Mouse (Mus musculus) liver, embryonic 12.5 days (tissue): ENCODE measurements around the gene Rps15. TPM values are rescaled to one million over a fixed set of nuclear protein-coding genes. Genes with fewer than 3 reads are reported as not detected.
A peak's percentile ranks its signal among the peaks of the same experiment; 100 is the strongest.

ENCODE experiments used
- ATAC-seq: fragments of 200-750 bp; cut with Nextera tagmentation; 2 replicates; pipeline ENCODE4 v1.8.0; 2017; ENCODE audit warnings: moderate number of reproducible peaks, mild to moderate bottlenecking, moderate library complexity
- H3K27ac ChIP-seq: fragments of 300-500 bp; sonication (generic); 2 replicates; pipeline ENCODE4 v1.5.1; 2016; ENCODE audit warnings: mild to moderate bottlenecking
- H3K27me3 ChIP-seq: fragments of 300-500 bp; sonication (generic); replicated peaks from 2 replicates; pipeline ENCODE4 v1.6.1; 2016; ENCODE audit warnings: mild to moderate bottlenecking, moderate library complexity
- H3K36me3 ChIP-seq: fragments of 300-500 bp; sonication (generic); 2 replicates; pipeline ENCODE4 v1.6.1; 2016; ENCODE audit warnings: mild to moderate bottlenecking, moderate library complexity
- H3K4me1 ChIP-seq: fragments of 300-500 bp; sonication (generic); 2 replicates; pipeline ENCODE4 v1.6.1; 2016
- H3K4me2 ChIP-seq: fragments of 300-500 bp; sonication (generic); 2 replicates; pipeline ENCODE4 v1.6.1; 2016; ENCODE audit warnings: mild to moderate bottlenecking, moderate library complexity
- H3K4me3 ChIP-seq: fragments of 300-500 bp; sonication (generic); 2 replicates; pipeline ENCODE4 v1.5.1; 2016; ENCODE audit warnings: mild to moderate bottlenecking, moderate library complexity
- H3K9ac ChIP-seq: fragments of 300-500 bp; sonication (generic); 2 replicates; pipeline ENCODE4 v1.6.1; 2016; ENCODE audit warnings: mild to moderate bottlenecking, moderate library complexity
- H3K9me3 ChIP-seq: fragments of 300-500 bp; sonication (generic); replicated peaks from 2 replicates; pipeline ENCODE4 v1.6.1; 2016; ENCODE audit warnings: mild to moderate bottlenecking, moderate library complexity
- WGBS: fragments of 180-500 bp; shearing (Covaris S2); methylation state at CpG from one replicate; pipeline ENCODE4 v1.1.7; 2016; ENCODE audit not compliant: insufficient replicate concordance; 5-methylcytosine and 5-hydroxymethylcytosine counted together
- polyA plus RNA-seq: library from polyadenylated mRNA; unstranded; fragments of >200 nt; fragmentation: Nextera tagmentation; extraction: Ambion mirVana; gene quantifications from 2 replicates; pipeline ENCODE4 v1.2.1, GENCODE M21; 2016

Rps15 gene
- polyA plus RNA-seq, 1 experiment from 2014 or later = 920 TPM

DNA sequence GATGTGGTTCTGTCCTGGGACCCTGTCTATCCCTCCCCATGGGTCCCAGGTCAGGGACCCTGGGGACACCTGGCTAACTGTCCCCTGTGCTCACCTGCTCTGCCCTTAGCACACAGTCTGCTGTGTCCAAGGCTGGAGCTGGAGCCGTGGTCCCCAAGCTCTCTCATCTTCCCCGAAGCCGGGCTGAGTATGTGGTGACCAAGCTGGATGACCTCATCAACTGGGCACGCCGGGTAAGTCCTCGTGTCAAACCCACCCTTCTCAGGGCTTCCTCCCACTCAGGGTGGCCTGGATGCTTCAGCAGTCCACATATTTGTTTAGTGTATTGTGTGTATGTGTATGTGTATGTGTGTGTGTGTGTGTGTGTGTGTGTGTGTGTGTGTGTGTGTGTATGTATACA lies 38.7 kb upstream of the Rps15 start:
- Histone ChIP-seq H3K36me3 (peaks cover 72% of the 10 kb centered on the region), H3K4me3 (no peak overlapping the region), H3K4me1 (peaks cover 34% of the 10 kb centered on the region), H3K4me2 (no peak overlapping the region), H3K27me3 (no peaks in the 10 kb centered on the region), H3K9ac (no peak overlapping the region), H3K27ac (no peak overlapping the region; the same call in 1 of the 2 replicates), H3K9me3 (no peaks in the 10 kb centered on the region)
- 81% methylated on average over 6 of the region's 6 CpGs for WGBS
- no peak for ATAC-seq

DNA sequence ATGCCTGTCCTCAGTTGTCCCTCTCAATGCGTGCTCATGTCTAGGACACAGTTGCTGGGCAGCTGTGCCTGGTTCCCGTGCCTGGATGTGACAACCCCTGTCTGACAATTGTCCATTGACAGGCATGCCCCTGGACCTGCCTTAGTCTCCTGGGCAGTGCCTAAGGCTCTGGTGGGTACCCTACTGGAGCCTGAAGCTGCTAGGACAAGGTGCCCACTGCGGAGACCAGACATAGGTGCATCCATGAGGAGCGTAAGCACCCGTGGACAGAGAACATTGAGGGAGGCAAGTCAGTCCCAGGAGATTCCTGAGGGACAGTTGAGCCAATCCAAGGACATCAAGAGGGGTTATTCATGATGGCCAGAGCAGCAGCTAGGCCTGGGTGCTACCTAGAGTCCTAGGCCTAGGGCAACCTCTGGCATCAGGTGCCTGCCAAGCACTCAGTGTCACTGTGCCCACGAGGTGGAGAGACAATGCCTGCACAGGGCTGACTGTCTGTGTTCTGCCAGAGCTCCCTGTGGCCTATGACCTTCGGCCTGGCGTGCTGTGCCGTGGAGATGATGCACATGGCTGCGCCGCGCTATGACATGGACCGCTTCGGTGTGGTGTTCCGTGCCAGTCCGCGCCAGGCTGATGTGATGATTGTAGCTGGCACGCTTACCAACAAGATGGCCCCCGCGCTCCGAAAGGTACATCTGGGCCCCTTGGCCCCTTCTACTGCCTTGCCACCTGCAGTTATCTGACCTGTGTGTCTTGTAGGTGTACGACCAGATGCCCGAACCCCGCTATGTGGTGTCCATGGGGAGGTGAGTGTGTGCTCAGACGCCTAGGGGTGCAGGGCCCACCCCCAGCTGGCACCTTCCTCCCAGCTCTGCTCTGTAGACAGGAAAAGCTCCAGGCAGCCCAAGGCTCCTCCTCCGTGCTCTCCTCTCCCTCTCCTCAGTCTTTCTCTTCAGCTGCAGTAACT lies 37.6 kb upstream of the Rps15 start:
- Histone ChIP-seq H3K27me3 (no peaks in the 10 kb centered on the region), H3K36me3 (peaks cover 82% of the 10 kb centered on the region), H3K9ac (no peak overlapping the region), H3K4me3 (no peak overlapping the region), H3K4me2 (no peak overlapping the region), H3K4me1 (peaks cover 43% of the 10 kb centered on the region), H3K27ac (no peak overlapping the region), H3K9me3 (no peaks in the 10 kb centered on the region)
- WGBS = 90% methylated on average over 26 of the region's 26 CpGs
- ATAC-seq = no peak

DNA sequence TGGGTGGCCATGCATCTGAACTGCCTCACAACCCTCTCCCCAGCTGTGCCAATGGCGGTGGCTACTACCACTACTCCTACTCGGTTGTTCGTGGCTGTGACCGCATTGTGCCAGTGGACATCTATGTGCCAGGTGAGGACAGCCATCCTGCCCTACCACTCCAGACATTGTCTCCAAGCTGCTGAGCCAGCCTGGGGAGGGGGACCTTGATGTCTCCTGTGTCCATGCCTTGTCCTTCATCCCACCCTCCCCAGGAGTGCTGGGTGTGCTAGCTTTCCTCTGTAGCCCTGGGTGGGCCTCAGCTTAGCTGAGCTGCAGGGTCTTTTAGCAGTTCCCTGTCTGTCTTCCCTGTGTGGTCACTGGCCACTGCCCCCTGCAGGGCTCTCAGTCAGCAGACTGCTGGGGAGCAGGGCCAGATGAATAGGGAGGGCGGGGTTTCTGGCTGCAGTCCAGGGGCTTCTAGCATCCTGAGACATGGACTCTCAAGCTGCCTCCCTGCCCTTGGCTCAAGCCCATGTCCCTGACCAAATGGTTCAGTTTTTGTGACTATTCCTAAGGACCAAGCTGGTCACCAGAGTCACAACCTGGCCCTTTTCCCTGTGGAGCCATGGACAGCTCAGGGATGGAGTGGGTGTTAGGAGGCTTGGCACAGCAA lies 36.2 kb upstream of the Rps15 start:
- Histone ChIP-seq H3K4me3 (no peak overlapping the region), H3K4me2 (no peak overlapping the region), H3K27ac (no peak overlapping the region), H3K4me1 (peaks cover 43% of the 10 kb centered on the region), H3K9ac (no peak overlapping the region), H3K9me3 (no peaks in the 10 kb centered on the region), H3K27me3 (no peaks in the 10 kb centered on the region), H3K36me3 (peaks cover 82% of the 10 kb centered on the region)
- WGBS = 92% methylated on average over 5 of the region's 5 CpGs
- ATAC-seq = no peak

DNA sequence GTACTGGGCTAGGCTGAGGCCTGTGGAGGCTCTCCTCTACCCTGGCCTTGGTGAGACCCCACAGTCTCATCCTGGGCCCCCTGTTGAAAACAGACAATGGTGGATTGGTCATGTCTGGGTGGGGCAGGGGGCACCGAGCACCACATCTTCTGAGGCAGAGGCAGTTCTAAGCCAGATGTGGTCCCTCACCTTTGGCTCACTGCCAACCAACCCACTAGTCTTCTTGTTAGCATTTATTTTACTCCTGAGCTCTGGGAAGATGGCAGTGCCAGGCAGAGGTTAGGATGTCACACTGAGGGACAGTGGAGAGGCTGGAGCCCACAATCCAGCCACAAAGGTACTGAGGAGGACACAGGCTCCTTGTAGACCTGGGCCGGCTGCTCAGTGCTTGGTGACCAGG lies 34.3 kb upstream of the Rps15 start:
- Histone ChIP-seq H3K9me3 (no peaks in the 10 kb centered on the region), H3K4me2 (no peak overlapping the region), H3K27ac (0 out of 2 replicates have a peak overlapping the region, but pooled peaks have one; percentile 9), H3K4me3 (no peak overlapping the region), H3K9ac (no peak overlapping the region), H3K36me3 (peaks cover 64% of the 10 kb centered on the region), H3K4me1 (peaks cover 52% of the 10 kb centered on the region), H3K27me3 (no peaks in the 10 kb centered on the region)
- no peak for ATAC-seq
- 74% methylated on average over 2 of the region's 2 CpGs for WGBS

DNA sequence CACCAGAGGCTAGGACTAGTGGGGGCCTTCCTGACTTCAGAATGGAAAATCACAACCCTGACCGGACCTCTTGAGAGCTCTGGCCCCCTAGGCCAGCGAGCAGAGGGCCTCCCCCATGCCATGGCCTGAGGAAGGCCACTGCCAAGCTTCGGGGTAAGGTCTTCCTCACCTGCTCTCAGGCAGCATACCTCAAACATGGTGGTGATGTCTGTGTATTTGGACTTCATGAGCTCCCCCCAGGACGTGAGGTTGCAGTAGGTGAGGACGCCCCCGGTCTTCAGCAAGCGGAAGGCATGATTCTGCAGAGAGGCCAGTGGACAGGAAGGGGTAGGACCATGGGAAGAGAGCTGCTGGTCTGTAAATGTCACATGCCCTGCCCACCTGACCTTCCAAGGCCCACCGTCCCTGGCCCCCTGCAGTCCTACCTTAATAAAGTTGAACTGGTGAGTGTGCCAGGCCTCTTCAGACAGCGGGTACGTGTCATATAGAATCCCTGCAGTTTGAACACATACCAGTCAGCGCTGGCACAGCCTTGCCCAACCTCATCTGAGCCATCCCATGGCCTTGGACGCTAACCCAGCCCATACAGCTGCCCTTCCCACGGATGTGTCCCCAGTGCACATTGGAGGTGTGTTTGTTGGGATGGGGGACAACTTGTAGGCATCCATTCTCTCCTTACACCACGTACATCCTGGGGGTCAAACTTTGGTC lies 33.3 kb upstream of the Rps15 start:
- H3K9ac ChIP-seq = no peak overlapping the region; the same call in 1 of the 2 replicates
- H3K4me3 ChIP-seq = no peak overlapping the region
- no peaks in the 10 kb centered on the region for H3K27me3 ChIP-seq
- WGBS = 84% methylated on average over 14 of the region's 14 CpGs
- H3K36me3 ChIP-seq = peaks cover 55% of the 10 kb centered on the region
- peaks cover 60% of the 10 kb centered on the region for H3K4me1 ChIP-seq
- no peak for ATAC-seq
- no peak overlapping the region; the same call in 1 of the 2 replicates for H3K27ac ChIP-seq
- H3K4me2 ChIP-seq = peak overlapping the region; percentile 90; the same call in 1 of the 2 replicates
- no peaks in the 10 kb centered on the region for H3K9me3 ChIP-seq

DNA sequence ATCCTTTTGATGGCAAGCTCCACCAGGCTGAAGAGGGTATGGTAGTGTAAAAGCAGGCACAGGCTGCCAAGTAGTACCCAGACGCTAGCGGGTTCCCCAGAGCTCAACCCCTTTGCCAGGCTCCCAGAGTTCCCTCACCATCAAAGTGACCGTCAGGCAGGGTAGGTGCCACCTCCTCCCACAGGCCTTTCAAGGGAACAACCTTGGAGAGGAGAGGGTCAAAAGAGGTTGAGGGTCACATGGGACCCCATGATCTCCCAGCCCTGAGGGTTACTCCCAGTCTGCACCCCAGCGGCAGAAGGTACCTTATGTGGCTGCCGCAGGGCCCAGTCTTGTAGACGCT lies 32.8 kb upstream of the Rps15 start:
- H3K9me3 ChIP-seq = no peaks in the 10 kb centered on the region
- H3K9ac ChIP-seq = peak overlapping the region; percentile 72; the same call in 1 of the 2 replicates
- H3K4me3 ChIP-seq = peak overlapping the region; percentile 58
- WGBS = 76% methylated on average over 6 of the region's 6 CpGs
- peak overlapping the region; percentile 90 for H3K4me2 ChIP-seq
- H3K4me1 ChIP-seq = peaks cover 64% of the 10 kb centered on the region
- peak overlapping the region; percentile 94; the same call in 1 of the 2 replicates for H3K27ac ChIP-seq
- no peaks in the 10 kb centered on the region for H3K27me3 ChIP-seq
- H3K36me3 ChIP-seq = peaks cover 50% of the 10 kb centered on the region
- ATAC-seq = no peak

DNA sequence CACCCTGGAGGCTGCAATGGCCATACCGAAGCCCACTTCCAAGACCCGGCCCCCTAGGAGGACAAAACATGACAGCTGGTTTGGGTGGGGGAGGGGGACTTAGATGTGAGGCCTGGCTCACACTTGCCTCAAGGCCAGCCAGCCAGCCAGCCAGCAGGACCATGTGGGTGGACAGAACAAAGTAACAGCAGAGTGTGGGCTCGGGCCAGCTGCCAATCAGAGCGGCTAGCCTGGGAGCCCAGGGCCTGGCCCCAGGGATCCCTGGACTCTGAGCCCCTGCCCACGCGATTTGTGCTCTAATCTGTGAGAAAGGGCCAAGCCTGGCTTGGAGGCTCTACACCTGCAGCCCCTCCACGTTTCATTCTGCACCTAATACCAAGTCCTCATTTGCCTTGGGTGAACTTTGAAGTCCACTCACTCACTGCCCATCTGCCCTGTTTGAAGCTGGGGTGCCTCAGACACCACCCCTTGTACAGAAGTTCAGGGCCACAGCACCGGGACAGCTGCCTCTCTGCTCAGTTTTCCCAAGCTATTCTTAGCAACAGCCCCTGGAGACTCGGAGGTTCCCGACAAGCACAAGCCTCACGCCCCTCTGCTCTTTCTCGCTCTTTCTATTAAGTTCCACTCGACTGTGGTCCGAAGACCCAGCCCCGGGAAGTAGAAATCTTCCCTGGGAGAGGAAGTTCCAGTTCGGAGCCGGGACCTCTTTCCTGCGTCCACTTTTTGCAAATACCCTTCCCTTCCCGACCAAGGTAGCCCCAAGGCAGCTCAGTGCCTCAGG lies 32.2 kb upstream of the Rps15 start:
- Histone ChIP-seq H3K4me3 (peak overlapping the region; percentile 58), H3K4me2 (peak overlapping the region; percentile 90), H3K27me3 (no peaks in the 10 kb centered on the region), H3K36me3 (peaks cover 43% of the 10 kb centered on the region), H3K9ac (peak overlapping the region; percentile 72), H3K9me3 (no peaks in the 10 kb centered on the region), H3K27ac (peak overlapping the region; percentile 94), H3K4me1 (peaks cover 65% of the 10 kb centered on the region)
- ATAC-seq = no peak
- 14% methylated on average over 19 of the region's 19 CpGs for WGBS

DNA sequence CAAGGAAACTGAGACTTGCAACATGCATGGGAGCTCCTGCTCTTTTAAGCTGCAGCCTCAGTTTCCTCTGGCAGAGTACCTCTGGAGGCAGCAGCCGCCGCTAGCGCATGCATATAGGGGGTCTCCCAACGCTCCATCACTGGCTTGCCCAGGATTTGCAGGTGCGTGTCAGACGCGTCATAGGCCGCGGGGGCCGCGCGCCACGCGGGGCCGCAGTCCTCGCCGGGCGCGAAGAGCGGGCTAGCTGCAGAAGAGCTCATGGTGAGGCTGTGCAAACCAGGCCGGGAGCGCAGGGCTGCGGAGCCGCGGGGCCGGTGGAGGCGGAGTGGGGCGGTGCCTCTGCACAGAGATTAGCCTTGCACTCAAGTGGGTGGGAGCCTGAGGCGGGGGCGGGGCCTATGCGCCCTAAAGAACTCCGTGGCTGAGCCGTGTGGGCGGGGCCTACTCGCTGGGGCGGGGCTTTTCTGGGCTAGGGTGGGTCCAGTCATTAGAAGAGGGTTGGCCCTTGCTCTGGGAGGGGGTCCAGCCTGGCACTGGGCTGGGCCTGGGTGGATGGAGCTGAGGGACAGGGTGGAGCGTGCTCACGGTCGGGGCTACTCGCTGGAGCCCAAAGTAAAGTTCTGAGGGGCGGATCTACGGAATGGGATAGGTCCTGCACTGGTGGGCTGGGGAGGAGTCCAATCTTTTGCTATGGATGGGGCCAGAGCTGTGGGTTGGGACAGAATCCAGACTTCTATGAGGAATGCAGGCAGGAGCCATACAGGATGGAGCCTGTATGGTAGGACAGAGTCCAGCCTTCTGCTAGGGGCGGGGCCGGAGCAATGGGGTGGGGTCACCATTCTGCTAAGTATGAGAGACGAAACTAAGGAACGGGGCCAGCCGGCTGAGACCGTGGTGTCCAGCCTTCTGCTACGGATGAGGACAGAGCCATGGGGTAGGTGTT lies 31.3 kb upstream of the Rps15 start, which contains the start of the genes Gamt and Dazap1:
Gene Gamt, minus strand, starts transcription at position 371 of the 943 bp plus-strand sequence.
Gene Dazap1, plus strand, starts transcription at position 845 of the 943 bp plus-strand sequence.
- WGBS = under 1% methylated on average over 49 of the region's 49 CpGs
- H3K4me2 ChIP-seq = peak within 1 kb of the TSS; percentile 90
- peak within 1 kb of the TSS; percentile 94 for H3K27ac ChIP-seq
- H3K4me1 ChIP-seq = peaks cover 69% of the 10 kb centered on the region
- ATAC-seq = peak; percentile 80
- no peaks in the 10 kb centered on the region for H3K9me3 ChIP-seq
- H3K4me3 ChIP-seq = peak within 1 kb of the TSS; percentile 58
- H3K9ac ChIP-seq = peak within 1 kb of the TSS; percentile 72
- H3K36me3 ChIP-seq = peaks cover 35% of the 10 kb centered on the region
- H3K27me3 ChIP-seq = no peaks in the 10 kb centered on the region

DNA sequence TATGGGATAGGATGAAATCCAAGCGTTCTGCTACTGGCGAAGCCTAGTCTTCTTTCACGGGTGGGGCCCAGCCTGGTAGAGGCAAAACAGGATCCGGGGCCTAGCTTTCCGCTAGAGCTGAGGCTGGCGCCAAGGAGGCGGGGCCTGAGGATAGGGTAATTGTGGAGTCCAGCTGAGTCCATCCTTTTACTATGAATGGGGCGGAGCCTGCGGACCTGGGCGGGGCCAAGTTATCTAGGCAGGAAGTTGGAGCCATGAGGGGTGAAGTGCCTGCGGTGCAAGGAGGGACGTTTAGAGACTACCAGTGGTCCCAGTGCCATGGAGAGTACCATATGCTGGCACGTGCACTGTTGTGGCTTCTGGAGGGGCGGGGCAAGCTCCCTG lies 30.7 kb upstream of the Rps15 start:
- Histone ChIP-seq H3K36me3 (peaks cover 31% of the 10 kb centered on the region), H3K9me3 (no peaks in the 10 kb centered on the region), H3K27ac (peak overlapping the region; percentile 94), H3K27me3 (no peaks in the 10 kb centered on the region), H3K4me1 (peaks cover 75% of the 10 kb centered on the region), H3K4me3 (peak overlapping the region; percentile 58), H3K4me2 (peak overlapping the region; percentile 90), H3K9ac (peak overlapping the region; percentile 71)
- ATAC-seq = peak; percentile 63
- WGBS = 0% methylated on average over 14 of the region's 14 CpGs

DNA sequence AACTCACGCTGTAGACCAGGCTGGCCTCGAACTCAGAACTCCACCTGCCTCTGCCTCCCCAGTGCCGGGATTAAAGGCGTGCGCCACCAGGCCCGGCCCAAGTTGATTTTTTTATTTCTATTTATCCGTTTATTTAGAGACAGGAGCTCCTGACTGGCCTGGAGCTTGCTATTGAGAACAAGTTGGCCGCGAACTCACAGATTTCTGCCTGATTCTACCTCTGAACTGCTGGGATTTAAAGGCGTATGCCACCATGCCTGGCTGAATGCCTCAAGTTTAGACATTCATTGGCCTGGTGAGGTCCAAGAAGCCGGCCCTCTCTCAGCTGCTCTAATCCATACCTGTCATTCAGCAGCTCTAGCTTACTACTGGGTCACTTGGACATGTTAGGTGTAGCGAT lies 30.1 kb upstream of the Rps15 start:
- peak overlapping the region; percentile 71 for H3K9ac ChIP-seq

More for the DNA sequence above, 30.1 kb upstream of the Rps15 start:
- no peak for ATAC-seq
- Histone ChIP-seq H3K4me1 (peaks cover 81% of the 10 kb centered on the region), H3K27me3 (no peaks in the 10 kb centered on the region), H3K4me3 (peak overlapping the region; percentile 58), H3K27ac (peak overlapping the region; percentile 94), H3K4me2 (peak overlapping the region; percentile 90), H3K36me3 (peaks cover 31% of the 10 kb centered on the region), H3K9me3 (no peaks in the 10 kb centered on the region)
- WGBS = 52% methylated on average over 12 of the region's 12 CpGs
